Mouse (Mus musculus): ENCODE data around the gene Minpp1. TPM values are rescaled to one million over a fixed set of nuclear protein-coding genes. Genes with fewer than 3 reads are reported as not detected.
A peak's percentile ranks its signal among the peaks of the same experiment; 100 is the strongest.

Gene Minpp1
- polyA plus RNA-seq, 1 experiment, result 70.7 TPM

DNA sequence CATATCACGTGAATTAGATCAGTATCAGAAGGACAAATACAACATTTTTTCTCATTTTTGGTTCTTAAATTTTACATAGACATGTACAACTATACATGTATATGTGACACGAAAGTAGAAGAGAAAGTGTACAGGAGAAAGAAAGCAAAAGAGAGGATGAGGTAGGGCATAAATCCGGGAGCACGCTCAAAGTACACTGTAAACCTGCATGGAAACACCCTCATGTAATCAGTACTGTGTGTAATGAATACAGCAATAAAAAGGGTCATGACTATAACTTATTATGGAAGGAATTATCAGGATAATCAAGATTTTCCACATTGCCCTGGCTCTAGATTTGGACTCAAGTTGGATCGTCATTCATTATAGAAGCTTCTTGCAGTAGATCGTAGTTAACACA lies 22.5 kb upstream of the Minpp1 start:
- TF ChIP-seq CTCF (IDR thresholded peaks at IDR 0.05; ENCODE audit: borderline replicate concordance, control insufficient read depth, extremely low read depth, insufficient read depth, low read length, poor library complexity), result no peak
- no peak for DNase-seq
- Histone ChIP-seq H3K4me3 (ENCODE audit: control insufficient read depth, insufficient read depth, low read length) (no peak overlapping the region), H3K27ac (ENCODE audit: control insufficient read depth, insufficient read depth, low read length) (no peak overlapping the region), H3K36me3 (ENCODE audit: control insufficient read depth, insufficient read depth, low read length) (no peaks in the 10 kb centered on the region), H3K4me1 (replicated peaks; ENCODE audit: control insufficient read depth, insufficient read depth, low read length) (peaks cover 5% of the 10 kb centered on the region), H3K27me3 (ENCODE audit: control insufficient read depth, insufficient read depth, low read length) (no peaks in the 10 kb centered on the region)
- WGBS, result 96% methylated on average over 6 of the region's 6 CpGs

GRCm38 (mm10) chr19:32465228-32465627 lies 20.3 kb upstream of the Minpp1 start:
- no peak for TF ChIP-seq CTCF (IDR thresholded peaks at IDR 0.05; ENCODE audit: borderline replicate concordance, control insufficient read depth, extremely low read depth, insufficient read depth, low read length, poor library complexity)
- no peak for TF ChIP-seq POLR2A (IDR thresholded peaks at IDR 0.05; ENCODE audit: control insufficient read depth, extremely low read depth, insufficient read depth, low read length, poor library complexity)
- Histone ChIP-seq H3K27ac (ENCODE audit: control insufficient read depth, insufficient read depth, low read length) (no peak overlapping the region), H3K27me3 (ENCODE audit: control insufficient read depth, insufficient read depth, low read length) (no peaks in the 10 kb centered on the region), H3K36me3 (ENCODE audit: control insufficient read depth, insufficient read depth, low read length) (no peaks in the 10 kb centered on the region), H3K4me1 (replicated peaks; ENCODE audit: control insufficient read depth, insufficient read depth, low read length) (peaks cover 5% of the 10 kb centered on the region), H3K4me3 (ENCODE audit: control insufficient read depth, insufficient read depth, low read length) (no peak overlapping the region)
- peak; percentile 37 for DNase-seq
- WGBS, result 22% methylated on average over 4 of the region's 4 CpGs

DNA sequence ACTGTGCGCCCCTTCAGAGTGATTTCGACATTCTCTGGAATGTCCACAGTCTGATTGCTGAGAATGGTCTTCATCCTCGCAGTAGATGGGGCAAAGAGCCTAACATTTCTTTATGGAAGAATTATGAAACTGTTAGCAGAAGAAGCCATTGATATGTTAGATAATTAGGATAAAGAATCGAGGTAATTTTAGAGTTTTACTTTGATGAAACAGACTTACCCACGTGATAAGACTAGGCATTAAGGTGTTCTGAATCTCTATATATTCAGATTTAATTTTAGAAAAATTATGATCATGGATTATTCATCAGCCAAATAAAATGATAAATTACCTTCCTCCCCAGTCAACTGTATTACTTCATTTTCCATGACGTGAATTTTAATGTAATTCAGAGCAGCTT lies 19.1 kb upstream of the Minpp1 start, which contains the start of gene Rpl9-ps6:
Rpl9-ps6 (minus strand) TSS at position 101 of the 400 bp plus-strand sequence.
- Histone ChIP-seq H3K27me3 (ENCODE audit: control insufficient read depth, insufficient read depth, low read length) (no peaks in the 10 kb centered on the region), H3K27ac (ENCODE audit: control insufficient read depth, insufficient read depth, low read length) (no peak within 1 kb of the TSS), H3K4me1 (replicated peaks; ENCODE audit: control insufficient read depth, insufficient read depth, low read length) (peaks cover 5% of the 10 kb centered on the region), H3K4me3 (ENCODE audit: control insufficient read depth, insufficient read depth, low read length) (no peak within 1 kb of the TSS), H3K36me3 (ENCODE audit: control insufficient read depth, insufficient read depth, low read length) (no peaks in the 10 kb centered on the region)
- no peak for DNase-seq
- TF ChIP-seq CTCF (IDR thresholded peaks at IDR 0.05; ENCODE audit: borderline replicate concordance, control insufficient read depth, extremely low read depth, insufficient read depth, low read length, poor library complexity) (no peak), POLR2A (IDR thresholded peaks at IDR 0.05; ENCODE audit: control insufficient read depth, extremely low read depth, insufficient read depth, low read length, poor library complexity) (no peak)
- WGBS, result 92% methylated on average over 6 of the region's 6 CpGs

DNA sequence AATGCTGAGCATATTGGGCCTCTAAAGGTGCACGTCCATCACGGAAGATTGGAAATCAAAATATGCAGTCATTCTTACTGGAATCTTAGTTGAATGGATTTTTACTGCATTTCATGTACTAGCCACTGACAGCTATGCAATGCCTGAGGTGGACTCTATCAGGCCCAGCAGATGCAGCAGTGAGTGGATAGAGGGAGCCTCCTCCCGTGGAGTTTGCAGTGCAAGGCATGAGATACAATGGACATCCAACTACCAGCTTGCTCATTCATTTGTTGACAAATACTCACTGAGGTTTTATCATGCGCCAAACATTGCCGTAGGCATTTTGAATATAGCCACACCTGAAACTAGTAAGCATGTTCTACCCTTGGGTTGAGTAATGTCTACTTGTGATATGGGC lies 18.2 kb upstream of the Minpp1 start:
- Histone ChIP-seq H3K4me3 (ENCODE audit: control insufficient read depth, insufficient read depth, low read length) (no peak overlapping the region), H3K36me3 (ENCODE audit: control insufficient read depth, insufficient read depth, low read length) (no peaks in the 10 kb centered on the region), H3K27me3 (ENCODE audit: control insufficient read depth, insufficient read depth, low read length) (no peaks in the 10 kb centered on the region), H3K4me1 (replicated peaks; ENCODE audit: control insufficient read depth, insufficient read depth, low read length) (peaks cover 5% of the 10 kb centered on the region), H3K27ac (ENCODE audit: control insufficient read depth, insufficient read depth, low read length) (no peak overlapping the region)
- 98% methylated on average over 5 of the region's 5 CpGs for WGBS
- TF ChIP-seq CTCF (IDR thresholded peaks at IDR 0.05; ENCODE audit: borderline replicate concordance, control insufficient read depth, extremely low read depth, insufficient read depth, low read length, poor library complexity) (no peak), POLR2A (IDR thresholded peaks at IDR 0.05; ENCODE audit: control insufficient read depth, extremely low read depth, insufficient read depth, low read length, poor library complexity) (no peak)
- DNase-seq, result no peak

GRCm38 (mm10) chr19:32470059-32470497 lies 15.5 kb upstream of the Minpp1 start:
- DNase-seq, result peak; percentile 50
- H3K4me3 ChIP-seq (ENCODE audit: control insufficient read depth, insufficient read depth, low read length), result no peak overlapping the region
- no peak for TF ChIP-seq POLR2A (IDR thresholded peaks at IDR 0.05; ENCODE audit: control insufficient read depth, extremely low read depth, insufficient read depth, low read length, poor library complexity)
- no peak for TF ChIP-seq CTCF (IDR thresholded peaks at IDR 0.05; ENCODE audit: borderline replicate concordance, control insufficient read depth, extremely low read depth, insufficient read depth, low read length, poor library complexity)

GRCm38 (mm10) chr19:32470570-32471263 lies 14.9 kb upstream of the Minpp1 start:
- no peak overlapping the region for H3K27ac ChIP-seq (ENCODE audit: control insufficient read depth, insufficient read depth, low read length)
- no peaks in the 10 kb centered on the region for H3K36me3 ChIP-seq (ENCODE audit: control insufficient read depth, insufficient read depth, low read length)
- WGBS, result 91% methylated on average over 13 of the region's 13 CpGs
- no peak for TF ChIP-seq POLR2A (IDR thresholded peaks at IDR 0.05; ENCODE audit: control insufficient read depth, extremely low read depth, insufficient read depth, low read length, poor library complexity)
- TF ChIP-seq CTCF (IDR thresholded peaks at IDR 0.05; ENCODE audit: borderline replicate concordance, control insufficient read depth, extremely low read depth, insufficient read depth, low read length, poor library complexity), result no peak
- no peak overlapping the region for H3K4me3 ChIP-seq (ENCODE audit: control insufficient read depth, insufficient read depth, low read length)
- peaks cover 2% of the 10 kb centered on the region for H3K4me1 ChIP-seq (replicated peaks; ENCODE audit: control insufficient read depth, insufficient read depth, low read length)
- H3K27me3 ChIP-seq (ENCODE audit: control insufficient read depth, insufficient read depth, low read length), result no peaks in the 10 kb centered on the region
- DNase-seq, result no peak

More at GRCm38 (mm10) chr19:32470059-32470497, 15.5 kb upstream of the Minpp1 start:
- WGBS, result 25% methylated on average over 6 of the region's 6 CpGs
- H3K4me1 ChIP-seq (replicated peaks; ENCODE audit: control insufficient read depth, insufficient read depth, low read length), result peaks cover 3% of the 10 kb centered on the region
- H3K27me3 ChIP-seq (ENCODE audit: control insufficient read depth, insufficient read depth, low read length), result no peaks in the 10 kb centered on the region
- H3K36me3 ChIP-seq (ENCODE audit: control insufficient read depth, insufficient read depth, low read length), result no peaks in the 10 kb centered on the region
- H3K27ac ChIP-seq (ENCODE audit: control insufficient read depth, insufficient read depth, low read length), result no peak overlapping the region

Measured in thymus, adult 2 months (tissue).